Mouse (Mus musculus) regulatory T cell (primary cell): ENCODE measurements around the gene Rgs7bp.

ENCODE experiments used
- in situ Hi-C: fragments of 300-600 bp; cut with MboI, MseI; formaldehyde crosslinking; loops from one replicate; pipeline ENCODE4 v1.15.1; 2025; ENCODE audit warnings: high pct_unique_total_duplicates

Rgs7bp gene

GRCm38 (mm10) chr13:105008891-105009290 lies 45.8 kb downstream of the Rgs7bp start:
- in situ Hi-C loops: loop anchor here (10.0 kb wide), 1 partner anchor 1094 kb away; no protein-coding TSS in a partner anchor

- in situ Hi-C loops: loop anchor here (10.0 kb wide), 1 partner anchor 1088 kb away; no protein-coding TSS in a partner anchor
These were observed 51.9 kb downstream of the Rgs7bp start for GRCm38 (mm10) chr13:105002831-105003157.

GRCm38 (mm10) chr13:105002132-105002830 lies 52.4 kb downstream of the Rgs7bp start:
- in situ Hi-C loops: loop anchor here (10.0 kb wide), 1 partner anchor 1087 kb away; no protein-coding TSS in a partner anchor

GRCm38 (mm10) chr13:105001714-105002113 lies 53.0 kb downstream of the Rgs7bp start:
- in situ Hi-C loops: loop anchor here (10.0 kb wide), 1 partner anchor 1087 kb away; no protein-coding TSS in a partner anchor

- in situ Hi-C loops: no loop called here
These were observed 65.9 kb downstream of the Rgs7bp start for GRCm38 (mm10) chr13:104988811-104989258.

GRCm38 (mm10) chr13:104988009-104988540 lies 66.7 kb downstream of the Rgs7bp start:
- in situ Hi-C loops: no loop called here

- in situ Hi-C loops: no loop called here
These were observed 69.0 kb downstream of the Rgs7bp start for GRCm38 (mm10) chr13:104985691-104986090.

- in situ Hi-C loops: no loop called here
These were observed 70.7 kb downstream of the Rgs7bp start for GRCm38 (mm10) chr13:104983989-104984388.

GRCm38 (mm10) chr13:104982781-104983353 lies 71.9 kb downstream of the Rgs7bp start:
- in situ Hi-C loops: no loop called here

- in situ Hi-C loops: no loop called here
These were observed 76.6 kb downstream of the Rgs7bp start for GRCm38 (mm10) chr13:104978176-104978575.

GRCm38 (mm10) chr13:104967486-104967885 lies 87.2 kb downstream of the Rgs7bp start:
- in situ Hi-C loops: loop anchor here (10.0 kb wide), 1 partner anchor 1663 kb away; no protein-coding TSS in a partner anchor

GRCm38 (mm10) chr13:104963716-104964115 lies 91.0 kb downstream of the Rgs7bp start:
- in situ Hi-C loops: loop anchor here (10.0 kb wide), 1 partner anchor 1659 kb away; no protein-coding TSS in a partner anchor

GRCm38 (mm10) chr13:104962716-104963411 lies 91.9 kb downstream of the Rgs7bp start:
- in situ Hi-C loops: loop anchor here (10.0 kb wide), 1 partner anchor 1658 kb away; no protein-coding TSS in a partner anchor

GRCm38 (mm10) chr13:104962166-104962565 lies 92.6 kb downstream of the Rgs7bp start:
- in situ Hi-C loops: loop anchor here (10.0 kb wide), 1 partner anchor 1657 kb away; no protein-coding TSS in a partner anchor

GRCm38 (mm10) chr13:104960951-104961715 lies 93.6 kb downstream of the Rgs7bp start:
- in situ Hi-C loops: loop anchor here (10.0 kb wide), 1 partner anchor 1656 kb away; no protein-coding TSS in a partner anchor

- in situ Hi-C loops: loop anchor here (10.0 kb wide), 1 partner anchor 1656 kb away; no protein-coding TSS in a partner anchor
These were observed 94.4 kb downstream of the Rgs7bp start for GRCm38 (mm10) chr13:104960206-104960928.

- in situ Hi-C loops: loop anchor here (10.0 kb wide), 1 partner anchor 1655 kb away; no protein-coding TSS in a partner anchor
These were observed 95.0 kb downstream of the Rgs7bp start for GRCm38 (mm10) chr13:104959733-104960132.

GRCm38 (mm10) chr13:104947958-104948357 lies 106.8 kb downstream of the Rgs7bp start:
- in situ Hi-C loops: loop anchor here (5.0 kb wide), 1 partner anchor 429 kb away; no protein-coding TSS in a partner anchor

- in situ Hi-C loops: no loop called here
These were observed 114.2 kb downstream of the Rgs7bp start for GRCm38 (mm10) chr13:104940483-104940882.

GRCm38 (mm10) chr13:104939856-104940255 lies 114.9 kb downstream of the Rgs7bp start:
- in situ Hi-C loops: loop anchor here (10.0 kb wide), 1 partner anchor 675 kb away; no protein-coding TSS in a partner anchor
